Mouse (Mus musculus) lung, adult 2 months (tissue): ENCODE data around the gene Gm4756.

Source experiments
- CTCF ChIP-seq: fragments of 200-500 bp; IDR thresholded peaks from 2 replicates; pipeline ENCODE4 v1.5.1; 2011; ENCODE audit warnings: mild to moderate bottlenecking, low read length, control low read depth; ENCODE audit not compliant: insufficient read depth
- POLR2A ChIP-seq: fragments of 200-500 bp; IDR thresholded peaks from 2 replicates; pipeline ENCODE4 v1.6.1; 2011; ENCODE audit warnings: low read depth, mild to moderate bottlenecking, control low read depth, low read length, borderline replicate concordance; ENCODE audit errors: extremely low read depth

GRCm38 (mm10) chr12:72612053-72612452, 37.4 kb downstream of the Gm4756 start:
- TF ChIP-seq POLR2A (no peak), CTCF (no peak)
